Mouse (Mus musculus) c-Kit-positive CD71-negative TER-119-negative erythroid progenitor cells, embryonic 14.5 days (primary cell): Measurements from ENCODE around the gene Kmt2b.

Experiments used
- DNase-seq: peaks from one replicate; pipeline ENCODE4 v3.0.0-alpha.2; 2013; ENCODE audit warnings: low read depth

Gene Kmt2b

GRCm38 (mm10) chr7:30534633-30535577 lies 53.6 kb downstream of the Kmt2b start, which contains the start of gene Arhgap33:
TSS of gene Arhgap33 (minus strand) at chr7:30535060.
- peak; percentile 99 for DNase-seq

DNA sequence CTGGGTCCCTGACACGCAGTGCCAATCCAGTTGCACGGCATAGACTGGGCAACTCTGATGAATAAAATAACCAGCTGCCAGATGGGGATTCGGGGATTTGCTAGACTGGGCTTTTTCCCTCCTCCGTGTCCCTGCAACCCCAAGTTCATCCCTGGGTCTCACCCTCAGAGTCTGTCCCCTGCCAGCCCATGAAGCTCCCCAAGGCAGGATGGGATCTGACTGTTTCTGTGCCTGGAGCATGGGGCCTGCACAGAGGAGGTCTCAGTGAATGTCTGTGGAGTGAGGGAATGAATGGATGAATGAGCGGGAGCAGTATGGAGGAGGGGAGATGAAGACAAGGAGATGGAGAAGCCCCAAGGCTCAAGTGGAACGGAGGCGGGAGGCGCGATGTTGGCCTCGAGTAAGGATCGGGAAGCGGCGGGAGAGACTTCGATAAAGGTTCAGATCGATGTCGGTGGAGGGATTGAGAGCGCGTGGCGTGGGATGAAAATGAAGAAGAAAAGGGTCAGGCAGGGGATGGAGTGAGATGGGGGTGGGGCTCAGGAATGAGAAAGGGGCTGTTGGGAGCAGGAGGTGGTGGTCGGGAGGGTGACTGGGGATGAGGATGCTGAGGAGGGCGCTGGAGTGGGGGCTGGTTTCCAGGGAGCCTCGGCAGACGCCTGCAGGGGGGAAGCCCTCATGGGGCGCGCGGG lies 54.4 kb downstream of the Kmt2b start:
- no peak for DNase-seq

- no peak for DNase-seq
Measured at GRCm38 (mm10) chr7:30532931-30533330, 55.6 kb downstream of the Kmt2b start.

DNA sequence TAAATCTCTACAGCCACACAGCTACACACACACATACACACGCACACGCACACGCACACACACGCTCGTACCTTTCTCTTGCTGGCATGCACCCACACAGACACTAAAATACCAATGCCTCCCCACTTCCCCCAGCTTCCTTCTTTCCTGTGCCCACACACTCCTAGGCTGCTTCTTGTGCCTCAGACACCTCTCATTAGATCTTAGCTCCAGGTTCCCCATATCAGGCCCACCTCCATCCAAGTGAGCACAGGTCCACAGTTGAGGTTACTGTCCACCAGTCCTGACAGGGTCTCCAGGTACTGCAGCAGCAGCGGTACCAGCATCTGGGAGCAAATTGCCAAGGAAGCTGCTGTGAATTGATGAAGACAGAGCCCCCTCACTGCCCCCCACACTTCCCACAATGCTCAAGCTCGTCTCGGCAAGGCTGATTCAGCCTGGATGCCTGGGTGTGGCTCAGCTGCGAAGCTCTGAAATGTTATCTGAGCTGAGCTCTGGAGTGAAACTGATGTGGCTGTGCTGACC lies 57.2 kb downstream of the Kmt2b start:
- no peak for DNase-seq

DNA sequence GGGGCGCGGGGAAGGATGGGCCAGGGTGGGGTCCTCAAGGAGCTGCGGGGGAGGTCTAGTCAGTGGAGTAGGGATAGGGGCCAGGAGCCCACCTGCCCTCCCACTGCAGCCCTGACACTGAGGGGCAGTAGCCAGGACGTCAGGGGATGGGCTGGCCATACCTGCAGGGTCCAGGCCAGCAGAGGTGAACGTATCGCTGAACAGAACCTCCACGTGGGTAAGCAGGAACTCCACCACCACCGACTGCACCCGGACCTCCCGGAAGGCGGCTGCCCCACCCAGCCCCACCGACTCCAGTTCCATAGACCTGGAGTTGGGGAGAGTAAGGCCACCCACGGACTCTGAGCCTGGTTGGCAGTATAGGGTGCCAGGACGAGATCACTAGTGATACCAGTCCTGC lies 61.5 kb downstream of the Kmt2b start:
- no peak for DNase-seq

- DNase-seq, result no peak
Measured at GRCm38 (mm10) chr7:30526399-30526798, 62.1 kb downstream of the Kmt2b start.

DNA sequence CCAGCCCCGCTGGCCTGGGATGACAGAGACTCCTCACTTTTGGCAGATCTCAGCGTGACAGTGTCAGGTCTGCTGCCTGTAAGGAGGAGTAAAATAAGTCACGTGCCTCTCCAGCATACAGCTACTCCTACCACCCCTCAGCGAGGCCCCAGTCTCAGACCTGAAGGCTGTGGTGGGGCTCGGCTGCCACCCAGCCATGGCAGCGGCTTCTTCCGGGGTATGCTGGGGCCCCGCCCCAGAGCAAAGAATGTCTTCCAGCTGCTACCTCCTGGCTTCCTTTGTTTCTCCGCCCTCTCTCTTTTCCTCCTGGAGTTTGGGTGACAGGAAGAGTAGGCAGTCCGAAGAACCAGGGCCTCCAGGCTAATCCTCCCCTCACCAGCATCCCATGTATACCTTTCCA lies 62.6 kb downstream of the Kmt2b start:
- no peak for DNase-seq

GRCm38 (mm10) chr7:30524487-30524886 lies 64.0 kb downstream of the Kmt2b start:
- no peak for DNase-seq

DNA sequence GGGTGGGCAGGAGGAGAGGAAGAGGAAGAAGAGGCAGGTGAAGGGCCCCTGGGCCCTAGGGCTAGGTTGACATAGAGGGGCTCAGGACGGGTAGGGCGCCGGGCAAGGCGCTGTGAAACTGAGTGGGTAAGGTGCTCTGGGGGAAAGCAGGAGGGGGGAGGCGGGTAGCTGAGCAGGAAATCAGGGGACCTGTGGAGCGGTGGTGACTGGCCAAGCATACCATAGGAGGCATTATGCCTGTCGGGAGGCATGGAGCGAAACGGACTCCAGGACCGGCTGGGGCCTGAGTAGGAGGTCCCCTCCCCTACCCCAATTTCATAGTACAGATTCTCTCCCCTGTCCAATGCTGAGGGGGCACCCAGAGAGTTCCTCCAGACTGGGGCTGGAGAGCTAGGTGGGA lies 65.7 kb downstream of the Kmt2b start:
- DNase-seq, result no peak

GRCm38 (mm10) chr7:30520856-30521255 lies 67.7 kb downstream of the Kmt2b start:
- no peak for DNase-seq

GRCm38 (mm10) chr7:30520396-30520795 lies 68.1 kb downstream of the Kmt2b start:
- DNase-seq, result no peak
